ENCODE assay signal across 10 mouse cellular contexts in the genomic region with DNA sequence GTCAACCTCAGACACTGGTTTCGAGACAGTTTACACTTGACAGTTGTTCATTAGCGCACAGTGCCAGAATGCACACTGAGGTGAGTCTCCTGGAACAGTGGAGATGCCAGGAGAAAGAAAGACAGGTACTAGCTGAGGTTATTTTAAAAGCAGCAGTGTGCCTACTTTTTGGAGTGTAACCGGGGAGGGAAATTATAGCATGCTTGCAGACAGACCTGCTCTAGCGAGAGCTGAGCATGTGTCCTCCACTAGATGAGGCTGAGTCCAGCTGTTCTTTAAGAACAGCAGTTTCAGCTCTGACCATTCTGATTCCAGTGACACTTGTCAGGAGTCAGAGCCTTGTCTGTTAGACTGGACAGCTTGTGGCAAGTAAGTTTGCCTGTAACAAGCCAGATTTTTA. TPM values are rescaled to one million over a fixed set of nuclear protein-coding genes. Genes with fewer than 3 reads are reported as not detected.
DNase-seq lines count a peak whose midpoint lies in the region; ATAC-seq and TF ChIP-seq lines count a peak whose summit lies in the region.
"Had no signal": no experiment of that assay in that cellular context is flagged by ENCODE, and none has a peak within 500 bp of the region (broad histone marks: within the 10 kb centered on the region; RNA-seq: fewer than 3 reads in every experiment).

No protein-coding gene starts in this region.

- 77% methylated on average over 4 of the region's 4 CpGs for WGBS in kidney, embryonic 15.5 days
- 86% methylated on average over 4 of the region's 4 CpGs for WGBS in embryonic facial prominence, embryonic 13.5 days
- WGBS in heart, embryonic 14.5 days: 64% methylated on average over 4 of the region's 4 CpGs
- WGBS in midbrain, postnatal 0 days: 82% methylated on average over 4 of the region's 4 CpGs

- no peaks in the 10 kb centered on the region for H3K9me3 ChIP-seq in kidney, embryonic 15.5 days (replicated peaks)
- no peaks in the 10 kb centered on the region for H3K9me3 ChIP-seq in embryonic facial prominence, embryonic 13.5 days
- H3K9me3 ChIP-seq in heart, embryonic 14.5 days (ENCODE audit: control insufficient read depth, low read length): no peaks in the 10 kb centered on the region
- H3K9me3 ChIP-seq in midbrain, postnatal 0 days (ENCODE audit: low read length): no peaks in the 10 kb centered on the region

- DNase-seq in kidney, postnatal 4 days: no peak
- peak; percentile 11 for DNase-seq in lung, postnatal 14 days
- DNase-seq in Muller cell, postnatal 12 days (ENCODE audit: inconsistent ontology term): no peak
- no peak for DNase-seq in midbrain, postnatal 0 days (ENCODE audit: low spot score)
- DNase-seq: cerebellum, adult 2 months; forebrain, postnatal 0 days had no signal

- peaks cover 35% of the 10 kb centered on the region for H3K4me1 ChIP-seq in kidney, embryonic 15.5 days
- H3K4me1 ChIP-seq in embryonic facial prominence, embryonic 13.5 days: peaks cover 42% of the 10 kb centered on the region
- H3K4me1 ChIP-seq in heart, embryonic 14.5 days (ENCODE audit: control insufficient read depth in 2 of 2, insufficient read depth in 2 of 2, low read length in 2 of 2): peaks cover 11 to 31% of the 10 kb centered on the region in 2 experiments
- peaks cover 2% of the 10 kb centered on the region; the same call in 1 of the 2 replicates for H3K4me1 ChIP-seq in midbrain, postnatal 0 days (ENCODE audit: insufficient read depth, low read length)

- H3K27ac ChIP-seq in kidney, embryonic 15.5 days: no peak overlapping the region
- no peak overlapping the region; the same call in 1 of the 2 replicates for H3K27ac ChIP-seq in embryonic facial prominence, embryonic 13.5 days
- H3K27ac ChIP-seq in heart, embryonic 14.5 days (replicated peaks in 1 of 2; ENCODE audit: control insufficient read depth in 1 of 2, insufficient read depth in 1 of 2, low read depth in 2 of 2, low read length in 2 of 2): peak overlapping the region; percentile 84 to 97
- no peak overlapping the region for H3K27ac ChIP-seq in midbrain, postnatal 0 days (ENCODE audit: low read depth, low read length)

- no peaks in the 10 kb centered on the region for H3K27me3 ChIP-seq in kidney, embryonic 15.5 days
- H3K27me3 ChIP-seq in embryonic facial prominence, embryonic 13.5 days: no peaks in the 10 kb centered on the region
- no peaks in the 10 kb centered on the region for H3K27me3 ChIP-seq in heart, embryonic 14.5 days (ENCODE audit: control insufficient read depth, insufficient read depth, low read length)
- no peaks in the 10 kb centered on the region for H3K27me3 ChIP-seq in midbrain, postnatal 0 days (ENCODE audit: insufficient read depth, low read length)

- no peak overlapping the region for H3K9ac ChIP-seq in kidney, embryonic 15.5 days
- no peak overlapping the region; the same call in 1 of the 2 replicates for H3K9ac ChIP-seq in embryonic facial prominence, embryonic 13.5 days
- peak overlapping the region; percentile 89 for H3K9ac ChIP-seq in heart, embryonic 14.5 days (ENCODE audit: low read length)
- H3K9ac ChIP-seq in midbrain, postnatal 0 days (replicated peaks; ENCODE audit: low read length, poor library complexity, severe bottlenecking): no peak overlapping the region
- H3K9ac ChIP-seq: forebrain, postnatal 0 days had no signal

- no peak for ATAC-seq in kidney, embryonic 15.5 days (replicated peaks; ENCODE audit: low FRiP score)
- ATAC-seq in embryonic facial prominence, embryonic 13.5 days (ENCODE audit: insufficient number of reproducible peaks, insufficient read depth, low FRiP score, low TSS enrichment, low read depth): no peak
- no peak for ATAC-seq in heart, embryonic 14.5 days (ENCODE audit: insufficient number of reproducible peaks, insufficient read depth, low FRiP score, low read depth)
- ATAC-seq in midbrain, postnatal 0 days (ENCODE audit: low FRiP score): no peak

- H3K4me3 ChIP-seq in kidney, embryonic 15.5 days (replicated peaks): no peak overlapping the region
- H3K4me3 ChIP-seq in embryonic facial prominence, embryonic 13.5 days: peak overlapping the region; percentile 64
- H3K4me3 ChIP-seq in heart, embryonic 14.5 days (ENCODE audit: control insufficient read depth in 1 of 2, insufficient read depth in 1 of 2, low read depth in 1 of 2, low read length in 2 of 2): peak overlapping the region; percentile 64 to 65; a peak in 3 of 4 replicates
- no peak overlapping the region for H3K4me3 ChIP-seq in midbrain, postnatal 0 days (ENCODE audit: low read depth, low read length)

- peak overlapping the region; percentile 36 for H3K4me2 ChIP-seq in kidney, embryonic 15.5 days
- peak overlapping the region; percentile 73 for H3K4me2 ChIP-seq in embryonic facial prominence, embryonic 13.5 days
- H3K4me2 ChIP-seq in heart, embryonic 14.5 days (ENCODE audit: low read length): peak overlapping the region; percentile 84
- no peak overlapping the region for H3K4me2 ChIP-seq in midbrain, postnatal 0 days (ENCODE audit: low read depth, low read length, poor library complexity, severe bottlenecking)

- no peak for TF ChIP-seq CTCF in midbrain, postnatal 0 days (IDR thresholded peaks at IDR 0.05)

- H3K36me3 ChIP-seq in kidney, embryonic 15.5 days: no peaks in the 10 kb centered on the region
- 0 out of 2 replicates have a peak, but pooled peaks cover 5% of the 10 kb centered on the region for H3K36me3 ChIP-seq in embryonic facial prominence, embryonic 13.5 days
- peaks cover 19% of the 10 kb centered on the region for H3K36me3 ChIP-seq in heart, embryonic 14.5 days (ENCODE audit: control insufficient read depth, insufficient read depth, low read length)
- no peaks in the 10 kb centered on the region for H3K36me3 ChIP-seq in midbrain, postnatal 0 days (ENCODE audit: insufficient read depth, low read length)

RNA-seq across cellular contexts. Expression of a gene that starts 2.5 kb away (rescaled TPM):
- polyA plus RNA-seq in kidney, embryonic 15.5 days (2015; fragmentation: Nextera tagmentation; extraction: Ambion mirVana): 8.7 and 10.0 TPM in 2 replicates
- 25.3 and 40.2 TPM in 2 replicates for polyA plus RNA-seq in embryonic facial prominence, embryonic 13.5 days (2015; fragmentation: Nextera tagmentation; extraction: Ambion mirVana)
- polyA plus RNA-seq in heart, embryonic 14.5 days (2014; fragmentation: Nextera tagmentation; extraction: Ambion mirVana): 21.3 and 29.5 TPM in 2 replicates
- 10.0 and 16.2 TPM in 2 replicates for total RNA-seq in midbrain, postnatal 0 days (2014; rRNA removed)
- 2.3 and 3.7 TPM in 2 replicates for polyA plus RNA-seq in midbrain, postnatal 0 days (2015; fragmentation: Nextera tagmentation; extraction: Ambion mirVana)
- total RNA-seq: hematopoietic stem cell, adult 5-6 weeks had no signal

Comparison
In these comparisons a context has a peak if more than half of its experiments do, and no peak if none do; other contexts are left out.
1. H3K27ac ChIP-seq: peak in heart, embryonic 14.5 days (2 of 2); none in kidney, embryonic 15.5 days (single experiment), embryonic facial prominence, embryonic 13.5 days (single experiment) and midbrain, postnatal 0 days (single experiment).
2. H3K4me3 ChIP-seq: peak in embryonic facial prominence, embryonic 13.5 days (single experiment) and heart, embryonic 14.5 days (2 of 2); none in kidney, embryonic 15.5 days (single experiment) and midbrain, postnatal 0 days (single experiment).